Mouse (Mus musculus): ENCODE results near the gene Irgm1.

- TF ChIP-seq POLR2A (IDR thresholded peaks at IDR 0.05; ENCODE audit: low read depth, low read length) (no peak), CTCF (IDR thresholded peaks at IDR 0.05; ENCODE audit: extremely low read depth, insufficient read length, insufficient replicate concordance, low read depth, low read length) (no peak)
Measured at GRCm38 (mm10) chr11:48852190-48852589, 19.3 kb downstream of the Irgm1 start.
